Mouse (Mus musculus) kidney, postnatal 0 days (tissue): ENCODE results near the gene Ttk. TPM values are rescaled to one million over a fixed set of nuclear protein-coding genes. Genes with fewer than 3 reads are reported as not detected.
A peak's percentile ranks its signal among the peaks of the same experiment; 100 is the strongest.

ENCODE experiments used
- ATAC-seq: fragments of 200-750 bp; cut with Nextera tagmentation; replicated peaks from 2 replicates; pipeline ENCODE4 v1.8.0; 2017; ENCODE audit warnings: low read depth, moderate number of reproducible peaks, moderate TSS enrichment, moderate library complexity; ENCODE audit not compliant: low FRiP score
- DNase-seq: peaks from one replicate; pipeline ENCODE4 v3.0.0-alpha.2; 2016; ENCODE audit warnings: low spot score
- H3K27ac ChIP-seq: fragments of 300-500 bp; sonication (generic); 2 replicates; pipeline ENCODE4 v1.5.1; 2014; ENCODE audit warnings: mild to moderate bottlenecking
- H3K27me3 ChIP-seq: fragments of 300-500 bp; sonication (generic); 2 replicates; pipeline ENCODE4 v1.6.1; 2014; ENCODE audit warnings: low read length, mixed read lengths; ENCODE audit not compliant: insufficient read depth
- H3K36me3 ChIP-seq: fragments of 300-500 bp; sonication (generic); 2 replicates; pipeline ENCODE4 v1.6.1; 2014; ENCODE audit warnings: low read length, mixed read lengths; ENCODE audit not compliant: insufficient read depth
- H3K4me1 ChIP-seq: fragments of 300-500 bp; sonication (generic); replicated peaks from 2 replicates; pipeline ENCODE4 v1.6.1; 2014; ENCODE audit warnings: antibody characterized with exemption, low read length, mixed read lengths; ENCODE audit not compliant: insufficient read depth
- H3K4me2 ChIP-seq: fragments of 300-500 bp; sonication (generic); 2 replicates; pipeline ENCODE4 v1.6.1; 2014; ENCODE audit warnings: mild to moderate bottlenecking, low read length, moderate library complexity, mixed read lengths
- H3K4me3 ChIP-seq: fragments of 300-500 bp; sonication (generic); replicated peaks from 2 replicates; pipeline ENCODE4 v1.5.1; 2014; ENCODE audit warnings: low read depth, low read length
- H3K9ac ChIP-seq: fragments of 300-500 bp; sonication (generic); 2 replicates; pipeline ENCODE4 v1.6.1; 2014; ENCODE audit warnings: low read depth, low read length
- H3K9me3 ChIP-seq: fragments of 300-500 bp; sonication (generic); replicated peaks from 2 replicates; pipeline ENCODE4 v1.6.1; 2016; ENCODE audit warnings: low read length, inconsistent platforms, mixed read lengths
- CTCF ChIP-seq: IDR thresholded peaks from 2 replicates; pipeline ENCODE4 v1.5.1; 2016; ENCODE audit warnings: antibody characterized with exemption, low read depth, mild to moderate bottlenecking, moderate library complexity
- WGBS: fragments of 180-500 bp; shearing (Covaris S2); extraction: QIAGEN DNeasy Blood & Tissue Kit; methylation state at CpG from one replicate; pipeline ENCODE4 v1.1.7; 2014; 5-methylcytosine and 5-hydroxymethylcytosine counted together
- polyA plus RNA-seq: library from polyadenylated mRNA; unstranded; fragments of >200 nt; fragmentation: Nextera tagmentation; extraction: Ambion mirVana; gene quantifications from 2 replicates; pipeline ENCODE4 v1.2.1, GENCODE M21; 2015

The Ttk gene
- polyA plus RNA-seq, 1 experiment from 2014 or later = 11.5 TPM

DNA sequence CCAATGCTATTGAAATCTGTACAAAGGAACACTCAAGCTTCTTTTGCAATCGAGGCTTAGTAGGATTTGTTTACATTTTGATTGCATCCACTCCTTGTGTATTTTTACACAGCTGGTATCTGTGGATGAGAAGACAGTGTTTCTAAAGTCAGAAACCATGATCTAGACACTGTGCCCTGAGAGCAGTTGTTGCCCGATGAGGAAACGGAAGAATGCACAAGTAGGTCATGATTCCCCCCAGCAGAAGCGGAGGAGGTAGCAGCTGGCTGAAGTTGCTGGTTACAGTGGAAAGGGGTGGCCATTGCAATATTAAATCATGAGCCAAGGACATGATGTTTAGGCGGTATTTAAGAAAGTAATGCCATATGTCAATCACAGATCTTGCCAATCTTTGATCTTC is 53.7 kb downstream of the Ttk start:
- Histone ChIP-seq H3K4me2 (no peak overlapping the region), H3K27ac (no peak overlapping the region), H3K4me1 (no peaks in the 10 kb centered on the region), H3K9me3 (no peaks in the 10 kb centered on the region), H3K27me3 (no peaks in the 10 kb centered on the region), H3K36me3 (no peaks in the 10 kb centered on the region), H3K9ac (no peak overlapping the region), H3K4me3 (no peak overlapping the region)
- ATAC-seq (no peak), DNase-seq (no peak)
- 69% methylated on average over 5 of the region's 5 CpGs for WGBS
- TF ChIP-seq CTCF = no peak

DNA sequence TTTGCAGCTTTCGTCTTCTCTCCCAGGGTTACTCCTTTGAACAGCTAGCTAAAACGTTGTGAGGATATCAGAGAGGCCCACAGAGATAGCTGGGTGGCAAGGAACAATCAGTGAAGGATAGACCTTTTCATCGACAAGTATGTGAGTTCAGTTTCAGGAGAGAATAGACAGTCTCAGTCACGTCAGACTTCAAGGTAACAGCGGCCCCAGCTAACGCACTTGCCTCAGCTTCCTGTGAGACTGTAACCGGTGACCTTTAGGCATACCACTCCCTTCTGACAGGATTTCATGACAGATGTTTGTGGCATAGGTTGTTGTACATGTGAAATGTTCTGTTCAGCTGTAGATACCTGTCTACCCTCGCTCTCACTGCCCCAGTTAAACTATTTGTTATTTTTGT is 58.6 kb downstream of the Ttk start:
- Histone ChIP-seq H3K36me3 (no peaks in the 10 kb centered on the region), H3K9ac (no peak overlapping the region), H3K27ac (no peak overlapping the region), H3K9me3 (no peaks in the 10 kb centered on the region), H3K4me3 (no peak overlapping the region), H3K4me2 (no peak overlapping the region), H3K4me1 (no peaks in the 10 kb centered on the region), H3K27me3 (no peaks in the 10 kb centered on the region)
- no peak for ATAC-seq
- WGBS = 72% methylated on average over 8 of the region's 8 CpGs
- TF ChIP-seq CTCF = no peak
- DNase-seq = no peak

DNA sequence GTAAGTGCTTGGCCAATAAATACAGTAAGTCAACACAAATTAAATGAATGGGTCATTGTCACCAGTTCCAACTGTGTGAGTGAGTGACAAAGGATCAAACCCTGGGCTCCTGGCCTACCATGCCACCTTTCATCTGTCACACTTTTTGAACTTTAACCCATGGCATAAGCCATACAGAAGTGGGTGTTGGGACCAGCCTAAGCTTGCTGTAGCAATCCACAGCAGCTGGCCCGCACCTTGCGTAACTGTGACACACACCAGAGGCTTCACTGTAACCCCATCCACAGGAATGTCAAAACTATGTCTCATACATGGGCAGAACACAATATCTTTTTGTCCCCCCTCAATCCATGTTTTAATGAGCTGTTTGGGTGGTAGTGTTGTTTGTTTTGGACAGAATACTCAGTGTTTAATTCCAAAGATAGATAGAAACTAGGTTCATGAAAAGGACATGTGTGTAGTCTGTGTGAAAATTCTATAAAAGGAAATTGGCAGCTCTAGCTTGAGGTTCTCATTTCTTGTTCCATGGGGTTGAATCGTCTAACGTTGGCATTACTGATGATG is 59.4 kb downstream of the Ttk start:
- TF ChIP-seq CTCF = no peak
- H3K9me3 ChIP-seq = no peaks in the 10 kb centered on the region
- no peaks in the 10 kb centered on the region for H3K4me1 ChIP-seq
- no peak overlapping the region for H3K4me2 ChIP-seq
- no peak overlapping the region for H3K9ac ChIP-seq
- no peaks in the 10 kb centered on the region for H3K27me3 ChIP-seq
- WGBS = 70% methylated on average over 4 of the region's 4 CpGs
- DNase-seq (no peak), ATAC-seq (no peak)
- H3K27ac ChIP-seq = no peak overlapping the region
- no peak overlapping the region for H3K4me3 ChIP-seq
- H3K36me3 ChIP-seq = no peaks in the 10 kb centered on the region

- WGBS = 81% methylated on average over 2 of the region's 2 CpGs
- no peak for TF ChIP-seq CTCF
- Histone ChIP-seq H3K9ac (no peak overlapping the region), H3K27ac (no peak overlapping the region), H3K4me3 (no peak overlapping the region), H3K9me3 (no peaks in the 10 kb centered on the region), H3K4me2 (no peak overlapping the region), H3K4me1 (no peaks in the 10 kb centered on the region), H3K27me3 (no peaks in the 10 kb centered on the region), H3K36me3 (no peaks in the 10 kb centered on the region)
- ATAC-seq = no peak
- DNase-seq = no peak
Measured at GRCm38 (mm10) chr9:83902086-83902485, 67.6 kb downstream of the Ttk start.

DNA sequence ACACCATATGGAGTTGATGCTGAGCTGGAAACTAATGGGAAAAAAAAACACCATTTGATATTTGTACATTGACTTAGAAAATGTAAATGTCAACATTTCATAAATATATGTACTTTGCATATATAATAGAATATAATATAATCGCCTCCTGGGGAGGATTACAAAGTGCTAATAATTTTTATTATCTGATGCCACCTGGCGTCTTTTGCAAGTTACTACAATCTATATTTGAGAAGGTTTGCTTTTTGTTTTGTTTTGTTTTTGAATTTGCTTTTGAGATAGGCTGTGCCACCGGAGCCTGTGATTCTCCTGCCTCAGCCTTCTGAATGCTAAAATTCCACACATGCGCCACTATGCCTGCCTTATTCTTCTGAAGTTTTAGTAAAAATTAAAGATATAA is 71.3 kb downstream of the Ttk start:
- 72% methylated on average over 4 of the region's 4 CpGs for WGBS
- Histone ChIP-seq H3K27me3 (no peaks in the 10 kb centered on the region), H3K4me1 (no peaks in the 10 kb centered on the region), H3K9me3 (no peaks in the 10 kb centered on the region), H3K9ac (no peak overlapping the region), H3K4me2 (no peak overlapping the region), H3K4me3 (no peak overlapping the region), H3K36me3 (no peaks in the 10 kb centered on the region), H3K27ac (no peak overlapping the region)
- peak; percentile 48 for DNase-seq
- ATAC-seq = no peak
- peak; percentile 48 for TF ChIP-seq CTCF

DNA sequence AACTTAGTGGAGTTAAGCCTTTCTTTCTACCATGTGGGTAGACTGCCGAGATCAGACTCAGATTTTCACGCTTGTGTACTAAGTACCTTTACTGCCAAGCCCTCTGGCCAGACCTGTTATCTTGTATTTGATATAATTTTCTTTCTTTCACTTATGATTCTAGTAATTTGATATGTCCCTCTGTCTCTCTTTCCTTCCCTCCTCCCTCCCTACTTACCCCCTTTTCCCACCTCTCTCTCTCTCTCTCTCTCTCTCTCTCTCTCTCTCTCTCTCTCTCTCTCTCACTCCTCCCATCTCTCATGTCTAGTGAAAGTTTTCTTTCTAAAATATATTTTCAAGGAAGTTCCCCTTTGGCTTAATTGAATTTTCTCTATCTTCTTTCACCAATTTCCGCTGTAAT is 72.5 kb downstream of the Ttk start:
- ATAC-seq (no peak), DNase-seq (no peak)
- Histone ChIP-seq H3K9ac (no peak overlapping the region), H3K4me1 (no peaks in the 10 kb centered on the region), H3K9me3 (no peaks in the 10 kb centered on the region), H3K4me3 (no peak overlapping the region), H3K27ac (no peak overlapping the region), H3K4me2 (no peak overlapping the region), H3K27me3 (no peaks in the 10 kb centered on the region), H3K36me3 (no peaks in the 10 kb centered on the region)
- no peak for TF ChIP-seq CTCF
- 74% methylated on average over 3 of the region's 3 CpGs for WGBS

GRCm38 (mm10) chr9:83909836-83910235 is 75.3 kb downstream of the Ttk start:
- Histone ChIP-seq H3K27me3 (no peaks in the 10 kb centered on the region), H3K4me3 (no peak overlapping the region), H3K9me3 (no peaks in the 10 kb centered on the region), H3K27ac (no peak overlapping the region), H3K4me2 (no peak overlapping the region), H3K9ac (no peak overlapping the region), H3K36me3 (no peaks in the 10 kb centered on the region), H3K4me1 (no peaks in the 10 kb centered on the region)
- no peak for TF ChIP-seq CTCF
- 98% methylated on average over 2 of the region's 2 CpGs for WGBS
- no peak for ATAC-seq
- DNase-seq = no peak
